In the genomic region with DNA sequence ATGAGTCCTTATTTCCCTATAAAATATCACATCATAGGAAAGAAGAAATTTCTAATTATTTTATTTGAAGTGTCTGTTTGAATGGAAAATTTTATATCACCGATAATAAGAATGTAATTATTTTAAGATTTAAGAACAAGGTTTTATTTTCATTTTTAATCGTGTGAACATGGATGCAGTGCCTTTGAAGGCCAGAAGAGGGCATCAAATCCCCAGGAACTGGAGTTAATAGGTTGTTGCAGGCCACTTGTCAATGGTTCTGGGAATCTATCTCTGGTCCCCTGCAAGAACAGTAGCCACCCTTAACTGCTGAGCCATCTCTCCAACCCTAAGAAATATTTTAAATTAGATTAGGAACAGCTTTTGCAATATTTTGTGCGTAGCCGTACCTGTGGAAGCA, we compare ENCODE assay signal across 16 mouse cellular contexts.
DNase-seq lines count a peak whose midpoint lies in the region; ATAC-seq and TF ChIP-seq lines count a peak whose summit lies in the region.
"Had no signal": no experiment of that assay in that cellular context is flagged by ENCODE, and none has a peak within 500 bp of the region (broad histone marks: within the 10 kb centered on the region; RNA-seq: fewer than 3 reads in every experiment).

No protein-coding gene starts in this region.

- no peak overlapping the region for H3K9ac ChIP-seq in lung, embryonic 14.5 days
- H3K9ac ChIP-seq in MEL (ENCODE audit: control insufficient read depth, low read depth, low read length, poor library complexity, severe bottlenecking): no peak overlapping the region
- H3K9ac ChIP-seq in stomach, postnatal 0 days (ENCODE audit: low read length): no peak overlapping the region
- H3K9ac ChIP-seq: forebrain, embryonic 13.5 days; liver, embryonic 13.5 days; neural tube, embryonic 12.5 days had no signal

- no peak for DNase-seq in kidney, adult 2 months
- DNase-seq in kidney, adult 11 months: no peak
- no peak for DNase-seq in lung, embryonic 14.5 days
- no peak for DNase-seq in lung, postnatal 14 days
- DNase-seq in MEL (ENCODE audit: low read depth, low spot score): peak; percentile 37
- DNase-seq in stomach, postnatal 0 days (ENCODE audit: low spot score): no peak
- DNase-seq in adrenal gland, adult 8-10 months: no peak
- DNase-seq: adrenal gland, postnatal 25 days; cerebellum, adult 9-10 months; embryo, embryonic 11 days; kidney, postnatal 14 days; layer of hippocampus, adult 9-11 months; liver, embryonic 13.5 days had no signal

- no peak for ATAC-seq in lung, embryonic 14.5 days (ENCODE audit: insufficient read depth)
- ATAC-seq in stomach, postnatal 0 days (ENCODE audit: low FRiP score, low TSS enrichment): no peak
- ATAC-seq: forebrain, embryonic 13.5 days had no signal

- TF ChIP-seq EP300 in MEL (IDR thresholded peaks at IDR 0.05; ENCODE audit: low read depth in 1 of 2, low read length in 2 of 2): no peak
- no peak for TF ChIP-seq EP300 in stomach, postnatal 0 days (optimal IDR thresholded peaks at IDR 0.05)

- TF ChIP-seq RAD21 in MEL (IDR thresholded peaks at IDR 0.05; ENCODE audit: low read depth, low read length): peak; percentile 66

- TF ChIP-seq POLR2A in kidney, adult 2 months (IDR thresholded peaks at IDR 0.05; ENCODE audit: low read depth, low read length): no peak
- TF ChIP-seq POLR2A in MEL (IDR thresholded peaks at IDR 0.05; ENCODE audit: control insufficient read depth in 1 of 2, insufficient read depth in 1 of 2, low read depth in 1 of 2, low read length in 2 of 2, poor library complexity in 1 of 2): no peak

- no peak overlapping the region for H3K4me2 ChIP-seq in lung, embryonic 14.5 days
- no peak overlapping the region for H3K4me2 ChIP-seq in stomach, postnatal 0 days (replicated peaks; ENCODE audit: low read depth)
- H3K4me2 ChIP-seq: forebrain, embryonic 13.5 days; liver, embryonic 13.5 days; neural tube, embryonic 12.5 days had no signal

- H3K79me2 ChIP-seq in MEL (ENCODE audit: control insufficient read depth, insufficient read depth, low read length, poor library complexity): no peaks in the 10 kb centered on the region

- peaks cover 7% of the 10 kb centered on the region for H3K4me1 ChIP-seq in kidney, adult 2 months (ENCODE audit: control insufficient read depth, insufficient read depth, low read length)
- H3K4me1 ChIP-seq in lung, embryonic 14.5 days (ENCODE audit: insufficient read depth): peaks cover 2% of the 10 kb centered on the region
- H3K4me1 ChIP-seq in MEL (ENCODE audit: control insufficient read depth in 1 of 2, insufficient read depth in 2 of 2, low read length in 2 of 2): no peaks in the 10 kb centered on the region
- no peaks in the 10 kb centered on the region for H3K4me1 ChIP-seq in stomach, postnatal 0 days (replicated peaks; ENCODE audit: control insufficient read depth, insufficient read depth)
- H3K4me1 ChIP-seq: forebrain, embryonic 13.5 days; liver, embryonic 13.5 days; megakaryocyte, embryonic 14.5 days; neural tube, embryonic 12.5 days had no signal

- WGBS in kidney, adult 2 months: 95% methylated on average over 4 of the region's 4 CpGs
- 87% methylated on average over 4 of the region's 4 CpGs for WGBS in lung, embryonic 14.5 days
- 92% methylated on average over 4 of the region's 4 CpGs for WGBS in stomach, postnatal 0 days

- H3K36me3 ChIP-seq in kidney, adult 2 months (ENCODE audit: control insufficient read depth, insufficient read depth, low read length): no peaks in the 10 kb centered on the region
- no peaks in the 10 kb centered on the region for H3K36me3 ChIP-seq in lung, embryonic 14.5 days (ENCODE audit: insufficient read depth)
- H3K36me3 ChIP-seq in MEL (ENCODE audit: control insufficient read depth in 1 of 2, insufficient read depth in 2 of 2, low read length in 2 of 2): no peaks in the 10 kb centered on the region
- no peaks in the 10 kb centered on the region for H3K36me3 ChIP-seq in stomach, postnatal 0 days (ENCODE audit: control insufficient read depth, insufficient read depth, low read length)
- H3K36me3 ChIP-seq: liver, embryonic 13.5 days; neural tube, embryonic 12.5 days had no signal

- TF ChIP-seq CTCF in kidney, adult 2 months (conservative IDR thresholded peaks at IDR 0.05; ENCODE audit: insufficient read depth, insufficient read length, low read depth, low read length): peak; percentile 41
- TF ChIP-seq CTCF in lung, embryonic 14.5 days (IDR thresholded peaks at IDR 0.05; ENCODE audit: low read depth): peak; percentile 47; the same call in 1 of the 2 replicates
- peak; percentile 32 to 57 (median 34); a peak in 5 of 6 replicates for TF ChIP-seq CTCF in MEL (IDR thresholded peaks at IDR 0.05 in 2 of 3, conservative IDR thresholded peaks at IDR 0.05 in 1 of 3; ENCODE audit: control insufficient read depth in 1 of 3, insufficient read depth in 1 of 3, low read depth in 2 of 3, low read length in 3 of 3, poor library complexity in 1 of 3, severe bottlenecking in 1 of 3)
- peak; percentile 61 for TF ChIP-seq CTCF in stomach, postnatal 0 days (IDR thresholded peaks at IDR 0.05; ENCODE audit: low read depth)

- no peak overlapping the region for H3K4me3 ChIP-seq in kidney, adult 2 months (ENCODE audit: insufficient read depth, low read depth, low read length)
- no peak overlapping the region for H3K4me3 ChIP-seq in lung, embryonic 14.5 days (ENCODE audit: low read depth, low read length)
- H3K4me3 ChIP-seq in MEL (ENCODE audit: control insufficient read depth in 1 of 2, insufficient read depth in 1 of 2, low read depth in 2 of 2, low read length in 2 of 2): no peak overlapping the region
- no peak overlapping the region for H3K4me3 ChIP-seq in stomach, postnatal 0 days (ENCODE audit: low read depth, low read length)
- H3K4me3 ChIP-seq: forebrain, embryonic 13.5 days; liver, embryonic 13.5 days; megakaryocyte, embryonic 14.5 days; neural tube, embryonic 12.5 days had no signal

- no peaks in the 10 kb centered on the region for H3K27me3 ChIP-seq in kidney, adult 2 months (replicated peaks; ENCODE audit: control insufficient read depth, insufficient read depth, low read length)
- no peaks in the 10 kb centered on the region for H3K27me3 ChIP-seq in lung, embryonic 14.5 days (ENCODE audit: insufficient read depth, low read length)
- no peaks in the 10 kb centered on the region; a peak in 1 of 4 replicates for H3K27me3 ChIP-seq in MEL (ENCODE audit: control insufficient read depth in 1 of 2, insufficient read depth in 2 of 2, low read length in 2 of 2)
- no peaks in the 10 kb centered on the region for H3K27me3 ChIP-seq in stomach, postnatal 0 days (ENCODE audit: control insufficient read depth, insufficient read depth, low read length)
- H3K27me3 ChIP-seq: forebrain, embryonic 13.5 days; liver, embryonic 13.5 days; megakaryocyte, embryonic 14.5 days; neural tube, embryonic 12.5 days had no signal

- 0 out of 2 replicates have a peak, but pooled peaks cover 5% of the 10 kb centered on the region for H3K9me3 ChIP-seq in lung, embryonic 14.5 days (ENCODE audit: low read depth, low read length)
- H3K9me3 ChIP-seq in MEL (replicated peaks; ENCODE audit: insufficient read depth, low read length): no peaks in the 10 kb centered on the region
- H3K9me3 ChIP-seq in stomach, postnatal 0 days (ENCODE audit: control insufficient read depth, low read length): no peaks in the 10 kb centered on the region
- H3K9me3 ChIP-seq: forebrain, embryonic 13.5 days; liver, embryonic 13.5 days; neural tube, embryonic 12.5 days had no signal

- no peak overlapping the region for H3K27ac ChIP-seq in kidney, adult 2 months (ENCODE audit: insufficient read depth, low read depth, low read length)
- H3K27ac ChIP-seq in lung, embryonic 14.5 days (ENCODE audit: low read depth): no peak overlapping the region
- no peak overlapping the region for H3K27ac ChIP-seq in MEL (ENCODE audit: control insufficient read depth, low read depth, low read length)
- no peak overlapping the region for H3K27ac ChIP-seq in stomach, postnatal 0 days (replicated peaks)
- H3K27ac ChIP-seq: forebrain, embryonic 13.5 days; liver, embryonic 13.5 days; neural tube, embryonic 12.5 days had no signal

TF ChIP-seq in MEL, 35 proteins besides CTCF, POLR2A, EP300 and RAD21:
- TF ChIP-seq ZC3H11A (IDR thresholded peaks at IDR 0.05; ENCODE audit: low read depth, low read length) (peak; percentile 43), MYC (IDR thresholded peaks at IDR 0.05; ENCODE audit: low read depth, low read length) (no peak), HCFC1 (IDR thresholded peaks at IDR 0.05; ENCODE audit: low read depth, low read length) (no peak), NRF1 (IDR thresholded peaks at IDR 0.05; ENCODE audit: insufficient read depth, low read depth, low read length, poor library complexity, severe bottlenecking) (no peak), CHD2 (IDR thresholded peaks at IDR 0.05; ENCODE audit: low read length) (no peak), MAX (IDR thresholded peaks at IDR 0.05; ENCODE audit: low read length) (no peak), SMC3 (IDR thresholded peaks at IDR 0.05; ENCODE audit: low read depth, low read length) (peak; percentile 62), ZNF384 (IDR thresholded peaks at IDR 0.05; ENCODE audit: low read depth, low read length) (no peak), NELFE (IDR thresholded peaks at IDR 0.05; ENCODE audit: low read depth, low read length) (no peak), JUND (IDR thresholded peaks at IDR 0.05; ENCODE audit: low read depth, low read length) (no peak), MEF2A (IDR thresholded peaks at IDR 0.05; ENCODE audit: extremely low read depth, insufficient replicate concordance, low read depth, low read length, poor library complexity, severe bottlenecking) (no peak), ZKSCAN1 (IDR thresholded peaks at IDR 0.05; ENCODE audit: low read depth, low read length) (no peak), USF2 (IDR thresholded peaks at IDR 0.05; ENCODE audit: borderline replicate concordance in 1 of 2, insufficient read depth in 1 of 2, low read depth in 1 of 2, low read length in 2 of 2) (no peak), MYB (IDR thresholded peaks at IDR 0.05; ENCODE audit: low read depth, low read length) (no peak), TCF12 (IDR thresholded peaks at IDR 0.05; ENCODE audit: low read depth, low read length) (no peak), ZMIZ1 (IDR thresholded peaks at IDR 0.05; ENCODE audit: low read depth, low read length) (no peak)
